Mouse (Mus musculus): ENCODE data around the gene Mrps14. TPM values are rescaled to one million over a fixed set of nuclear protein-coding genes. Genes with fewer than 3 reads are reported as not detected.

Gene Mrps14
- total and polyA plus RNA-seq, 2 experiments from 2014 or later: 16.9 to 138 TPM

DNA sequence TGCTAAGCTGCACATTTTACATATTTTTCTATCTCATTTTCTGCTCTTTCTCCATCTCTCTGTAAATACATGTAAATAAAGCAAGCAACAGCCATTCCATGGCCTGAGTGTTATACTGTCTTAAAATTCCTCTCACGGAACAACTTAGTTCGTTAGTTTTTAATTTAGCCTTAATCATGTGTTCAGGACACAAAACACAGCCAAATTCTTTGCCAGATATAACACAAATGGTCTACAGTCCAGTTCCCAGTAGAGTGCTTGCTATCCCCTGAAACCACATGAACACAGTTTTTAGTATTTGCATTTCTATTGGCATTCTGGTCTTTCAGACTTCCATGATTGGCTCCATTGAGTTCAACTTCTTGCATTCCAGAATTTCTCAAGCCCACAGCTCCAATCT is 36.8 kb upstream of the Mrps14 start:
- no peak for DNase-seq (ENCODE audit: low spot score)

DNA sequence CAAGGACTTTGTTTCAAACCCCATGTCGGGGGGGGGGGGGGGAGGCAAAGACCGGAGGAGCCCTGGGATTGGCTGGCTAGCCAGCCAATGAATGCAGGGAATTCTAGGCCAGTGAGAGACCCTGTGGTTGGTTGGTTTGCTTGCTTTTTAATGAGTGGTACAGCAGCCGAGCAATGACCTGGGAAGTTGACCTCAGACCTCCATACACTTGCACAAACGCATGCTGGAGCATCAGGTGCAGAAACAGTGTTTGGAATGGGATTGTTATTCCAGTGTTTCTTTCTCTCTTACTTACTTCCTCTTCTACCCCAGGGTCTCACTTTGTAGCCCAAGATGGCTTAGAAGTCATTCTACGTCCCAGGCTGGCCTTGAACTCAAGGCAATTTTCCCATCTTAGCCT is 28.4 kb upstream of the Mrps14 start:
- H3K9ac ChIP-seq (replicated peaks; ENCODE audit: low read length): no peak overlapping the region
- TF ChIP-seq CTCF (IDR thresholded peaks at IDR 0.05; ENCODE audit: low read depth): no peak
- H3K36me3 ChIP-seq (ENCODE audit: insufficient read depth, low read length): no peaks in the 10 kb centered on the region
- WGBS: 72% methylated on average over 4 of the region's 5 CpGs
- no peaks in the 10 kb centered on the region for H3K4me1 ChIP-seq (ENCODE audit: insufficient read depth, low read length)
- H3K4me2 ChIP-seq (ENCODE audit: low read depth, low read length): no peak overlapping the region
- ATAC-seq (no peak), DNase-seq (ENCODE audit: low spot score) (no peak)
- H3K27me3 ChIP-seq (ENCODE audit: insufficient read depth, low read length): no peaks in the 10 kb centered on the region
- no peak overlapping the region for H3K27ac ChIP-seq
- H3K9me3 ChIP-seq (ENCODE audit: low read length): no peaks in the 10 kb centered on the region
- no peak overlapping the region for H3K4me3 ChIP-seq (ENCODE audit: low read length)

More for the DNA sequence above, 36.8 kb upstream of the Mrps14 start:
- WGBS: 82% methylated on average over 2 of the region's 2 CpGs
- H3K27me3 ChIP-seq (ENCODE audit: insufficient read depth, low read length): no peaks in the 10 kb centered on the region
- no peak overlapping the region for H3K4me2 ChIP-seq (ENCODE audit: low read depth, low read length)
- no peaks in the 10 kb centered on the region for H3K36me3 ChIP-seq (ENCODE audit: insufficient read depth, low read length)
- H3K9ac ChIP-seq (replicated peaks; ENCODE audit: low read length): no peak overlapping the region
- ATAC-seq: no peak
- H3K27ac ChIP-seq: no peak overlapping the region
- no peaks in the 10 kb centered on the region for H3K4me1 ChIP-seq (ENCODE audit: insufficient read depth, low read length)
- no peak overlapping the region for H3K4me3 ChIP-seq (ENCODE audit: low read length)
- H3K9me3 ChIP-seq (ENCODE audit: low read length): no peaks in the 10 kb centered on the region
- TF ChIP-seq CTCF (IDR thresholded peaks at IDR 0.05; ENCODE audit: low read depth): no peak

DNA sequence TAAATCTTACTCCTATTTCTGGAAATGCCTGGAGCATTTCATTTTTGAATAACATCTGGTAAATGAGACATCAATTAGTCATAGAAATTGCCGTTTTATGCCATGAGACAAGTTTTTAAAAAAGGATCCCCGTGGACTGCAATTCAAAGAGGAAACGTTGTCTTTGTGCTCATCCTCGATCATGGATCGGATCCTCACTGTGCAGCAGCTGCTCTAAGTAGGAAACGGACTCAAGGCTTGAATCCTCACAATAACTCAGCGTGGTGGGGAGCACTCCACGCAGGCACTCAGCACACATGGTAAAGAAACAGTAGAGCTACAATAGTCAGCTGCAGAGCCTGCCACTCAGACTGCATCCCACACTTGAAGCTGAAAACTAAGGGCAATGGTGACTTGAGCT is 18.1 kb upstream of the Mrps14 start:
- 44% methylated on average over 8 of the region's 8 CpGs for WGBS
- Histone ChIP-seq H3K27me3 (ENCODE audit: insufficient read depth, low read length) (no peaks in the 10 kb centered on the region), H3K9ac (replicated peaks; ENCODE audit: low read length) (no peak overlapping the region), H3K4me1 (ENCODE audit: insufficient read depth, low read length) (no peaks in the 10 kb centered on the region), H3K27ac (no peak overlapping the region), H3K9me3 (ENCODE audit: low read length) (no peaks in the 10 kb centered on the region), H3K36me3 (ENCODE audit: insufficient read depth, low read length) (no peaks in the 10 kb centered on the region), H3K4me3 (ENCODE audit: low read length) (no peak overlapping the region), H3K4me2 (ENCODE audit: low read depth, low read length) (no peak overlapping the region)
- ATAC-seq (no peak), DNase-seq (ENCODE audit: low spot score) (peak; percentile 25)
- no peak for TF ChIP-seq CTCF (IDR thresholded peaks at IDR 0.05; ENCODE audit: low read depth)

DNA sequence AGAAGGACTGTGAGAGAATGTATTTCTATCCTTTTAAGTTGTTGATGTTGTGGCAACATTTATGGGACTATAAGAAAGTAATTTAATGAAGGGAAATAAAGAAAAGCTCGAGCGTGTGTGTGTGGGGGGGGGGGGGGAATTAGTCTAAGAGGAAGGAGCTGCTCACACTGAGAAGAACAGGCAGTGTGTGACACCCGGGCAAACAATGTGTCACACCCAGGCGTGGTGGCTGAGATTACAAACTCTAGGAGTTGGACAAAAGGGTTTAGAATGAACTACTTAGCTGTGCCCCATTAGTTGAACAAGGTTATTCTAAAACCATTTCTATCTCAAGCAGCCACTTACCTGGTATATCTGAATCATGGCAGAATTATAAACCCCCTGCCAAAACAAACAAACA is 13.8 kb upstream of the Mrps14 start:
- H3K9me3 ChIP-seq (ENCODE audit: low read length): no peaks in the 10 kb centered on the region
- no peaks in the 10 kb centered on the region for H3K27me3 ChIP-seq (ENCODE audit: insufficient read depth, low read length)
- no peak overlapping the region for H3K9ac ChIP-seq (replicated peaks; ENCODE audit: low read length)
- no peak for TF ChIP-seq CTCF (IDR thresholded peaks at IDR 0.05; ENCODE audit: low read depth)
- ATAC-seq (no peak), DNase-seq (ENCODE audit: low spot score) (no peak)
- H3K36me3 ChIP-seq (ENCODE audit: insufficient read depth, low read length): no peaks in the 10 kb centered on the region
- H3K4me2 ChIP-seq (ENCODE audit: low read depth, low read length): no peak overlapping the region
- H3K4me1 ChIP-seq (ENCODE audit: insufficient read depth, low read length): no peaks in the 10 kb centered on the region; the same call in 1 of the 2 replicates
- no peak overlapping the region for H3K4me3 ChIP-seq (ENCODE audit: low read length)
- H3K27ac ChIP-seq: no peak overlapping the region
- WGBS: 82% methylated on average over 4 of the region's 4 CpGs

DNA sequence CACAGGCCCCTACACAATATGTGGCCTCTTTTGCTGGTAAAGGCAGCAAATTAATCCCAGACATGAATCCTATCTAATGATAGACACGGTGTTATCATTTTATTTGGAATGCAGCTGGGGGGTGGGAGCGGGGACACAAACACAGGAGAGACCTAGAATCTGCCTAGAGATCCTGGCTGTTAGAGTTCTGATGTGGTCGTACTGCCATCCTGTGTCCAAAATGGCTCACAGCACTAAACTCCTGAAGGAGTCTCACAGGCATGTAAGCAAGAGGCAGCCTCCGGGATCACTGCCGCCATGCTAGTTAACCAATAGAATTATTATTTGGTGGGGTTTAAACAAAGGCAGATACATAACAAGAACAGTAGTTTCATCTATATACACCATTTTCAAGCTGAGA is 10.5 kb upstream of the Mrps14 start:
- ATAC-seq (peak; percentile 92), DNase-seq (ENCODE audit: low spot score) (peak; percentile 88)
- Histone ChIP-seq H3K27ac (no peak overlapping the region), H3K9ac (replicated peaks; ENCODE audit: low read length) (no peak overlapping the region), H3K27me3 (ENCODE audit: insufficient read depth, low read length) (no peaks in the 10 kb centered on the region), H3K4me1 (ENCODE audit: insufficient read depth, low read length) (no peaks in the 10 kb centered on the region; the same call in 1 of the 2 replicates), H3K4me3 (ENCODE audit: low read length) (no peak overlapping the region), H3K36me3 (ENCODE audit: insufficient read depth, low read length) (no peaks in the 10 kb centered on the region), H3K4me2 (ENCODE audit: low read depth, low read length) (peak overlapping the region; percentile 34; the same call in 1 of the 2 replicates), H3K9me3 (ENCODE audit: low read length) (no peaks in the 10 kb centered on the region)
- WGBS: 12% methylated on average over 5 of the region's 5 CpGs
- peak; percentile 88 for TF ChIP-seq CTCF (IDR thresholded peaks at IDR 0.05; ENCODE audit: low read depth)

DNA sequence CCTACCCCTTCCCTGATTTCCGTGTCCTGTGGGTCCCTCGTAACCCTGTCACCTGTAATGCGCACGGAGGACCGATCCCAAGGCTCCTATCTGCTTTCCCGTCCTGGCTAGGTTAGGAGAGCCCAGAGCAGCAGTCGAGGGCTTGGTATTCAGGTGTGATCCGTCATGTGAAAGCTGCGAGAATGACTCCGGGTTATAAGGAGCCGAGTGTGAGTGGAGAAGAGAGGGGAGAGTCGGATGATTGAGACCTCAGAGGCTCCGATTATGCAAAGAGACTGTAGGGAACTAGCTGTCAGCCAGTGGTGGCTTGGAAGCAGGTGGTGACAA is 285 bp downstream of the Mrps14 start:
- H3K4me1 ChIP-seq (ENCODE audit: insufficient read depth, low read length): peaks cover 7% of the 10 kb centered on the region; the same call in 1 of the 2 replicates
- peak overlapping the region; percentile 83 for H3K4me2 ChIP-seq (ENCODE audit: low read depth, low read length)
- under 1% methylated on average over 13 of the region's 13 CpGs for WGBS
- H3K27me3 ChIP-seq (ENCODE audit: insufficient read depth, low read length): no peaks in the 10 kb centered on the region
- H3K36me3 ChIP-seq (ENCODE audit: insufficient read depth, low read length): peaks cover 9% of the 10 kb centered on the region; the same call in 1 of the 2 replicates
- TF ChIP-seq CTCF (IDR thresholded peaks at IDR 0.05; ENCODE audit: low read depth): no peak
- DNase-seq (ENCODE audit: low spot score): no peak
- no peaks in the 10 kb centered on the region for H3K9me3 ChIP-seq (ENCODE audit: low read length)
- no peak for ATAC-seq
- H3K4me3 ChIP-seq (ENCODE audit: low read length): peak overlapping the region; percentile 83
- peak overlapping the region; percentile 85 for H3K9ac ChIP-seq (replicated peaks; ENCODE audit: low read length)
- H3K27ac ChIP-seq: peak overlapping the region; percentile 91

DNA sequence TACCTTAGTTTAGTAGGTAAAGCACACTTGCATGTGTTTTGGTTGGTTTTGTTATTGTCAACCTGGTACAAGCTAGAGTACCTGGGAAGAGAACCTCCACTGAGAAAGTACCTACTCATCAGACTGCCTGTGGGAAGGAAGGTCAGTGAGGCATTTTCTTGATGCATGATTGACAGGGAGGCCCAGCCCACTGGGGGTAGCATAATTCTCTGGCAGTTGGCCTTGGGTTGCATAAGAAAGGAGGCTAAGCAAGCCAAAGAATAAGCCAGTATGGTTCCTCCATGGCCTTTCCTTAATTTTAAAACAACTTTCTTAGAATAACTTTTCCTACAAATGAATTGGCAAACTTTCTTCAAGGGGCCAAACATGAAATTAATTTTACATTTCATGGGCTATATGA is 10.5 kb downstream of the Mrps14 start:
- Histone ChIP-seq H3K27me3 (ENCODE audit: insufficient read depth, low read length) (no peaks in the 10 kb centered on the region), H3K4me1 (ENCODE audit: insufficient read depth, low read length) (peaks cover 7% of the 10 kb centered on the region; the same call in 1 of the 2 replicates), H3K9me3 (ENCODE audit: low read length) (no peaks in the 10 kb centered on the region), H3K9ac (replicated peaks; ENCODE audit: low read length) (no peak overlapping the region), H3K4me3 (ENCODE audit: low read length) (no peak overlapping the region), H3K4me2 (ENCODE audit: low read depth, low read length) (no peak overlapping the region), H3K27ac (no peak overlapping the region), H3K36me3 (ENCODE audit: insufficient read depth, low read length) (peaks cover 33% of the 10 kb centered on the region)
- ATAC-seq (no peak), DNase-seq (ENCODE audit: low spot score) (no peak)
- TF ChIP-seq CTCF (IDR thresholded peaks at IDR 0.05; ENCODE audit: low read depth): no peak

Data from hindbrain, postnatal 0 days (tissue).